Mouse (Mus musculus) layer of hippocampus, adult 6 months (tissue): ENCODE results near the gene Btbd35f18. TPM values are rescaled to one million over a fixed set of nuclear protein-coding genes. Genes with fewer than 3 reads are reported as not detected.

ENCODE experiments used
- long read RNA-seq, 2 experiments: library from polyadenylated mRNA; unstranded; transcript quantifications; one replicate each; pipeline ENCODE4 v2.0.0; 2019 to 2020
- polyA plus RNA-seq: library from polyadenylated mRNA; unstranded; fragments of <200 nt; fragmentation: Nextera tagmentation; gene quantifications from 2 replicates; pipeline ENCODE4 v1.2.3, GENCODE M21; 2021

Btbd35f18 gene
- not detected in 2 replicates for polyA plus RNA-seq
- long read RNA-seq, experiment 1: 0 reads
- long read RNA-seq, experiment 2: 0 reads

DNA sequence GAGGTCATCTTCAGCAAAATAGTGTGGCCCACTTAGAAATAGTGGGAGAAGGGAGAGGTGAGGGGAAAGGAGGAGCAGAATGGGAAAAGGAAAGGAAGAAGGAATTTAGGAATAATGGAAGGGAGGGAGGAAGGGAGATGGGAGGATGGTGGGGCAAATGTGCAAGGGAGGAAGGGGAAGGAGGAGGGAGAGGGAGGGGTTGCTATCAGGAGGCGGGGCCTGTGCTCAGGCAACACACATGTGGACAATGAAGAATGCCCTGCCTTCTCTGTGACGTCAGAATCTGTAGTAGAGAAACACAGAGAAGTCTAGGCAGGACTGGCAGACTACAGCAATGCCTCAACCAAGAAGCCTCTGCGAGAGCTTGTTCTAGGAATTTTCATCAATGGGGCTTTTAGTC, at the start of gene Btbd35f18:
Gene Btbd35f18, plus strand, starts transcription at position 301 of the 400 bp plus-strand sequence.

Other genes starting within 250 kb of the Btbd35f18 start
- gene Btbd35f10, start 52.7 kb downstream of the Btbd35f18 start, polyA plus RNA-seq: not detected in 2 replicates